Mouse (Mus musculus): Measurements from ENCODE around the gene Aldh3b1. TPM values are rescaled to one million over a fixed set of nuclear protein-coding genes. Genes with fewer than 3 reads are reported as not detected.

Aldh3b1 gene
- polyA plus RNA-seq (2012; rRNA removed) = 1.9 and 2.2 TPM in 2 replicates

GRCm38 (mm10) chr19:3929211-3929941, at the start of gene Aldh3b1:
Aldh3b1 (minus strand) TSS chr19:3929808.

GRCm38 (mm10) chr19:3972229-3972628, 42.6 kb upstream of the Aldh3b1 start, which contains the start of gene Aldh3b2:
Aldh3b2 (plus strand) TSS chr19:3972328.

GRCm38 (mm10) chr19:3958470-3958869, 28.9 kb upstream of the Aldh3b1 start, which contains the start of gene Aldh3b3:
Aldh3b3 (plus strand) TSS chr19:3958645.

GRCm38 (mm10) chr19:3935032-3935895, 5.7 kb upstream of the Aldh3b1 start, which contains the start of gene Unc93b1:
Unc93b1 (plus strand) TSS chr19:3935186.

GRCm38 (mm10) chr19:3912337-3913204, 17.0 kb downstream of the Aldh3b1 start, which contains the start of gene Ndufs8:
Ndufs8 (minus strand) TSS chr19:3912774.

GRCm38 (mm10) chr19:3906795-3907786, 22.5 kb downstream of the Aldh3b1 start, which contains the start of gene Tcirg1:
Tcirg1 (minus strand) TSS chr19:3907133.

Other genes with a start within 250 kb of the Aldh3b1 start
- 3.3 and 4.1 TPM in 2 replicates for gene Lrp5, start 243.2 kb downstream of the Aldh3b1 start, polyA plus RNA-seq (2012; rRNA removed)
- 37.1 and 41.0 TPM in 2 replicates for gene 1810055G02Rik, start 221.5 kb downstream of the Aldh3b1 start, polyA plus RNA-seq (2012; rRNA removed)
- gene Kmt5b, start 162.4 kb downstream of the Aldh3b1 start, polyA plus RNA-seq (2012; rRNA removed) = 48.4 and 49.2 TPM in 2 replicates
- 111 and 120 TPM in 2 replicates for gene Chka, start 78.0 kb downstream of the Aldh3b1 start, polyA plus RNA-seq (2012; rRNA removed)
- gene Tcirg1, start 22.7 kb downstream of the Aldh3b1 start, polyA plus RNA-seq (2012; rRNA removed) = 37.4 and 44.0 TPM in 2 replicates
- gene Ndufs8, start 17.0 kb downstream of the Aldh3b1 start, polyA plus RNA-seq (2012; rRNA removed) = 198 and 215 TPM in 2 replicates
- gene Unc93b1, start 5.4 kb upstream of the Aldh3b1 start, polyA plus RNA-seq (2012; rRNA removed) = 10.5 and 11.1 TPM in 2 replicates
- 0.03 TPM in 2 replicates for gene Aldh3b3, start 28.8 kb upstream of the Aldh3b1 start, polyA plus RNA-seq (2012; rRNA removed)
- gene Aldh3b2, start 42.5 kb upstream of the Aldh3b1 start, polyA plus RNA-seq (2012; rRNA removed) = 1.4 and 1.5 TPM in 2 replicates
- 2.5 and 3.3 TPM in 2 replicates for gene Acy3, start 56.8 kb upstream of the Aldh3b1 start, polyA plus RNA-seq (2012; rRNA removed)
- 0.04 and 0.07 TPM in 2 replicates for gene Tbx10, start 62.9 kb upstream of the Aldh3b1 start, polyA plus RNA-seq (2012; rRNA removed)
- gene Nudt8, start 70.8 kb upstream of the Aldh3b1 start, polyA plus RNA-seq (2012; rRNA removed) = 10.6 and 16.8 TPM in 2 replicates
- gene Gm49405, start 70.8 kb upstream of the Aldh3b1 start, polyA plus RNA-seq (2012; rRNA removed) = 8.0 and 9.6 TPM in 2 replicates
- gene Doc2g, start 73.5 kb upstream of the Aldh3b1 start, polyA plus RNA-seq (2012; rRNA removed) = 25.8 and 27.8 TPM in 2 replicates
- 204 and 205 TPM in 2 replicates for gene Ndufv1, start 83.0 kb upstream of the Aldh3b1 start, polyA plus RNA-seq (2012; rRNA removed)
- gene Gstp1, start 108.2 kb upstream of the Aldh3b1 start, polyA plus RNA-seq (2012; rRNA removed) = 361 and 368 TPM in 2 replicates
- gene Gstp2, start 116.2 kb upstream of the Aldh3b1 start, polyA plus RNA-seq (2012; rRNA removed) = 3.1 and 10.4 TPM in 2 replicates
- gene Gstp3, start 129.8 kb upstream of the Aldh3b1 start, polyA plus RNA-seq (2012; rRNA removed) = not detected in 2 replicates
- 0.25 TPM in 1 of 2 replicates, not detected in the other for gene Cabp2, start 151.8 kb upstream of the Aldh3b1 start, polyA plus RNA-seq (2012; rRNA removed)
- gene Cdk2ap2, start 167.4 kb upstream of the Aldh3b1 start, polyA plus RNA-seq (2012; rRNA removed) = 61.3 and 62.9 TPM in 2 replicates
- 217 and 226 TPM in 2 replicates for gene Pitpnm1, start 170.2 kb upstream of the Aldh3b1 start, polyA plus RNA-seq (2012; rRNA removed)
- 116 and 124 TPM in 2 replicates for gene Aip, start 196.1 kb upstream of the Aldh3b1 start, polyA plus RNA-seq (2012; rRNA removed)
- gene Gpr152, start 210.0 kb upstream of the Aldh3b1 start, polyA plus RNA-seq (2012; rRNA removed) = 0.03 and 0.06 TPM in 2 replicates
- 0.08 and 0.12 TPM in 2 replicates for gene Cabp4, start 214.2 kb upstream of the Aldh3b1 start, polyA plus RNA-seq (2012; rRNA removed)
- gene Coro1b, start 218.8 kb upstream of the Aldh3b1 start, polyA plus RNA-seq (2012; rRNA removed) = 261 and 276 TPM in 2 replicates
- gene Ptprcap, start 223.8 kb upstream of the Aldh3b1 start, polyA plus RNA-seq (2012; rRNA removed) = 1.1 and 1.3 TPM in 2 replicates
- 60.8 and 68.3 TPM in 2 replicates for gene Rps6kb2, start 233.5 kb upstream of the Aldh3b1 start, polyA plus RNA-seq (2012; rRNA removed)
- 4.6 and 4.9 TPM in 2 replicates for gene Carns1, start 245.7 kb upstream of the Aldh3b1 start, polyA plus RNA-seq (2012; rRNA removed)